Mouse (Mus musculus) c-Kit-positive CD71-positive TER-119-negative erythroid progenitor cells, embryonic 14.5 days (primary cell): ENCODE data around the gene Olfr1537.

Experiments used
- DNase-seq: peaks from one replicate; pipeline ENCODE4 v3.0.0-alpha.2; 2013; ENCODE audit warnings: low read depth

Gene Olfr1537

DNA sequence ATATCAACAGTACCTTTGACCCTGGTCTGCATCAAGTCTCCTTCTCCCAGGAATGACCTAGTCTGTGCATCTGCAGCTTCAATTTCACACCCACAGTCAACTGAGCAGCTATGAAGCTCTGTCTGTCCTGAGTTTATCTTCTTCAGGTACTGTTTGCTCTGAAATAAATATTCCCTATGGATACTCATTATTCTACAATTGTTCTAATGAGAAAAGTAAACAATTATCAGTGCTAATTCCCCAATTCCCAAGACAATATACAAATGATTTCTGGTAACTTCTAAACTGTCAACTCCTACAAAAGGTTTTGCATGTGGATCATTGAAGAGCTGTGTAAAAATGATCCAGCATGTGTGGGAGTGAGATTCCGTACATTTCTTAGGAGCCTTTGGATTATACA is at the start of gene Olfr1537:
Gene Olfr1537, minus strand, starts transcription at position 101 of the 400 bp plus-strand sequence.
- DNase-seq = no peak

DNA sequence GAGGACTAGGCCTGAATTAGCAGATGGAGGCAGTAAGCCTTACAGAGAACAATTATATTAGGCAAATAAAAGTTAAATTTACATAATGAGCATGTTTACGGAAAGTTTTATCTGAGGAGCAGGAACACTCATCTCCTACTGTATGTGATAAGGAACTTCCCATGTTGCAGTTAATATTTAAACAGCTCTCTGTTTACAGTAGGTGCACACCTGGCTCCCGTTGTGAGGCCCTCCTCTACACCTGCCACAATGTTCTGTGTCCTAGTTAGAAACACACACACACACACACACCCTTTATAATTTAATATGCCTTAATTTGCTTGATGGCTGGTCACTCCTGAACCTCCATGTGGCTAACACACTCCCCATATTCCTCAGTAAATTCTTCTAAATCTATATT is 37.3 kb upstream of the Olfr1537 start:
- DNase-seq = no peak

DNA sequence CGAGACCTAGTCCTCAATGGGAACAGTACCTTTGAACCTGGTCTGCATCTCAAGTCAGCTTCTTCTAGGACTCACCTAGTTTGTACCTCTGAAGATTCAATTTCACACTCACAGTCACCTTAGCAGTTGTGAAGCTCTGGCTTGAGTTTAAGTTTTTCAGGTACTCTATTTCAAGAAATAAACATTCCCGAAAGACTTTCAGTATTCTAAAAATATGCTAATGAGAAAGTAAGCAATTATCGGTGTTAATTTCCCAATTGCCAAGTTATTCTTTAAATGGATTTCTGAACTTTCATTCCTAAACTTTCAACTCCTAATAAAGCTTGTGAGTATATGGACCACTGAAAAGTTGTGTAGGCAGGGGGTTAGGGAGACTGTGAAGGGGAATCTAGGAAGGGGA is 26.9 kb upstream of the Olfr1537 start, which contains the start of gene Olfr945:
Gene Olfr945, minus strand, starts transcription at position 101 of the 400 bp plus-strand sequence.
- no peak for DNase-seq

DNA sequence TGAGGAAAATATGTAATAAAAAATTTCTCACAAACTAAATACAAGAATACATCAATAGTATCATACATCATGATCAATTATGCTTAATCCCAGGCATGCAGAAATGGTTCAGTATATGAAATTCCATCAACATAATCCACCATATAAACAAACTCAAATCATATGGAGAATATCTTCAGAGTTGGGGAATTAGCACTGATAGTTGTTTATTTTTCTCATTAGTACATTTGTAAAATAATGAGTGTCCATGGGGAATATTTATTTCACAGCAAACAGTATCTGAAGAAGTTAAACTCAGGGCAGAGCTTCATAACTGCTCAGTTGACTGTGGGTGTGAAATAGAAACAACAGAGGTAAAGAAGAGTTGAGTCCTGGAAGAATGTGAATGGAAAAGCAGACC is 48.2 kb downstream of the Olfr1537 start, which contains the start of gene Olfr944:
Gene Olfr944, plus strand, starts transcription at position 301 of the 400 bp plus-strand sequence.
- DNase-seq = no peak
